Mouse (Mus musculus) stomach, embryonic 16.5 days (tissue): ENCODE results near the gene Cyp1a2. TPM values are rescaled to one million over a fixed set of nuclear protein-coding genes. Genes with fewer than 3 reads are reported as not detected.
"Not testable (repeated sequence)": the region's sequence is repeated elsewhere in the genome, so short reads cannot be mapped to it uniquely, and the experiment has no call there.

Experiments used
- ATAC-seq: fragments of 200-750 bp; cut with Nextera tagmentation; 2 replicates; pipeline ENCODE4 v1.8.0; 2017; ENCODE audit warnings: moderate number of reproducible peaks, moderate TSS enrichment; ENCODE audit not compliant: insufficient read depth, low FRiP score
- H3K27ac ChIP-seq: fragments of 300-500 bp; sonication (generic); 2 replicates; pipeline ENCODE4 v1.5.1; 2014; ENCODE audit warnings: low read length
- H3K27me3 ChIP-seq: fragments of 300-500 bp; sonication (generic); 2 replicates; pipeline ENCODE4 v1.6.1; 2014; ENCODE audit warnings: low read length, control low read depth, mixed read lengths; ENCODE audit not compliant: control insufficient read depth, insufficient read depth
- H3K36me3 ChIP-seq: fragments of 300-500 bp; sonication (generic); 2 replicates; pipeline ENCODE4 v1.6.1; 2014; ENCODE audit warnings: low read length; ENCODE audit not compliant: control insufficient read depth, insufficient read depth
- H3K4me1 ChIP-seq: fragments of 300-500 bp; sonication (generic); 2 replicates; pipeline ENCODE4 v1.6.1; 2014; ENCODE audit warnings: low read length, control low read depth, mixed read lengths; ENCODE audit not compliant: control insufficient read depth, insufficient read depth
- H3K4me2 ChIP-seq: fragments of 300-500 bp; sonication (generic); 2 replicates; pipeline ENCODE4 v1.6.1; 2014; ENCODE audit warnings: low read depth, low read length, mixed read lengths
- H3K4me3 ChIP-seq: fragments of 300-500 bp; sonication (generic); replicated peaks from 2 replicates; pipeline ENCODE4 v1.5.1; 2014; ENCODE audit warnings: mild to moderate bottlenecking, low read length
- H3K9ac ChIP-seq: fragments of 300-500 bp; sonication (generic); 2 replicates; pipeline ENCODE4 v1.6.1; 2014; ENCODE audit warnings: low read length
- H3K9me3 ChIP-seq: fragments of 300-500 bp; sonication (generic); replicated peaks from 2 replicates; pipeline ENCODE4 v1.6.1; 2016; ENCODE audit warnings: low read length, control low read depth; ENCODE audit not compliant: control insufficient read depth
- WGBS: fragments of 180-500 bp; shearing (Covaris S2); extraction: QIAGEN DNeasy Blood & Tissue Kit; methylation state at CpG from one replicate; pipeline ENCODE4 v1.1.7; 2014; 5-methylcytosine and 5-hydroxymethylcytosine counted together
- polyA plus RNA-seq: library from polyadenylated mRNA; unstranded; fragments of >200 nt; fragmentation: Nextera tagmentation; extraction: Ambion mirVana; gene quantifications from 2 replicates; pipeline ENCODE4 v1.2.1, GENCODE M21; 2015

The Cyp1a2 gene
- not detected in 2 replicates for polyA plus RNA-seq

DNA sequence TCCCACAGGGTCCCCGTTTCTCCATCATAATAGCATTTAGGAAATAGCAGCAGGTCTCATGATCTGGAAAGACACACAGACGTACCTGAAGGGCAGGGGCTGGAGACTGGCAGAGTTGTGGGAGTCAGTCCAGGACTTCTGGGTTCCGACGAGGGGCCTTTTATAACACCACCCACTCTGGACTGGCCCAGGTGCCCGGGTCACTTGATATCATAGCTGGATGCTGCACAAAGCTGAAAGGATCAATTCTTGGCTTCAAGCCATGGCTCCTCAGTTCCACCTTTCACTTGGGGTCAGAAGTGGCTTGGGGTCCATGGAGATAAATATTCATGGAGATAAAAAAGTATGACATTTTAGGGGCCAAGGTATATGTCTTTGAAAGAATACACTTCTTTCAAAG is at the start of gene Cyp1a2:
Cyp1a2 (minus strand) TSS at position 184 of the 400 bp plus-strand sequence.
- 72% methylated on average over 5 of the region's 5 CpGs for WGBS
- Histone ChIP-seq H3K4me2 (no peak within 1 kb of the TSS), H3K27ac (no peak within 1 kb of the TSS), H3K36me3 (no peaks in the 10 kb centered on the region), H3K4me1 (no peaks in the 10 kb centered on the region), H3K27me3 (no peaks in the 10 kb centered on the region), H3K9ac (no peak within 1 kb of the TSS), H3K9me3 (no peaks in the 10 kb centered on the region), H3K4me3 (no peak within 1 kb of the TSS)
- ATAC-seq = no peak

DNA sequence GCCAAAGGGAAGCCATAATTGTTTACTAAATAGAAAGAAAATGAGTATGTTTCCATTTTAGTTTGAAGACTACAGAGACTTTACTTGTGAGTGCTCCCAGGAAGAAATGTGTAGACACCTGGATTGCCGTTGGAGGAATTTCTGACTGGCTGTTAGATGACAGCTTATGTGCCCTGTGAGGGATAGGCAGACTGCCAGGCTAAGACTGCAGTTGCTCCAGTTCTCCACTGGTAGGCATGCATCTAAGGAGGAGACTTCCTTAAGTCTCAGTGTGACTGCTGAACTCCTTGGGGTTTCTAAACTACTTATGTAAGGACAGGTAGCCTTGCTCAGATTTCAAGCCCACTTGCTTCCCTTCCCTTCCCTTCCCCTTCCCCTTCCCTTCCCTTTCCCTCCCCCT is 44.8 kb upstream of the Cyp1a2 start:
- H3K36me3 ChIP-seq = peaks cover 15% of the 10 kb centered on the region
- no peak overlapping the region for H3K4me3 ChIP-seq
- no peaks in the 10 kb centered on the region for H3K27me3 ChIP-seq
- H3K27ac ChIP-seq = no peak overlapping the region
- H3K9ac ChIP-seq = no peak overlapping the region
- ATAC-seq = no peak
- no peaks in the 10 kb centered on the region for H3K9me3 ChIP-seq
- H3K4me2 ChIP-seq = no peak overlapping the region
- peaks cover 5% of the 10 kb centered on the region for H3K4me1 ChIP-seq
- WGBS = 74% methylated on average over 1 of the region's 1 CpGs

DNA sequence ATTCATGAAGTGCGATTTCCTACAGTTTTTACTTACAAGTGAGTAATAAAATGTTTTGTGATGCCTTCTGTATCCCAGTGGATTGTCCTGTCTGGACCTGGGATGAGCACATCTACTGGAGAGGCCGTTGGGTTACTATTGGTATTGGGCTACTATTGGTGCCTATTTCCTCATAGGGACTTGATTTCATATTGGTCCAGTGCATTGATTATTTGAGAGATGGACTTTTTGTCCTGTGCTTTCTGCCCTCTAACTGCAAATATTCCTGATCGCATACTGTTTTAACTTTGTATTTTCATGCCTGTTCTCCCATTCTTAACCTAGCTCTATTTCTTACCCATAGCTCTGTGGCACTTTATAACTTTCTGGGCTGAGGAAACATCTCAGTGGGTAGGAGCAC is 41.2 kb upstream of the Cyp1a2 start:
- no peaks in the 10 kb centered on the region for H3K9me3 ChIP-seq
- peaks cover 19% of the 10 kb centered on the region for H3K36me3 ChIP-seq
- H3K4me3 ChIP-seq = no peak overlapping the region
- H3K27me3 ChIP-seq = no peaks in the 10 kb centered on the region
- no peak overlapping the region for H3K4me2 ChIP-seq
- no peak overlapping the region for H3K27ac ChIP-seq
- WGBS = 92% methylated on average over 3 of the region's 3 CpGs
- ATAC-seq = no peak
- no peak overlapping the region for H3K9ac ChIP-seq
- H3K4me1 ChIP-seq = peaks cover 10% of the 10 kb centered on the region

DNA sequence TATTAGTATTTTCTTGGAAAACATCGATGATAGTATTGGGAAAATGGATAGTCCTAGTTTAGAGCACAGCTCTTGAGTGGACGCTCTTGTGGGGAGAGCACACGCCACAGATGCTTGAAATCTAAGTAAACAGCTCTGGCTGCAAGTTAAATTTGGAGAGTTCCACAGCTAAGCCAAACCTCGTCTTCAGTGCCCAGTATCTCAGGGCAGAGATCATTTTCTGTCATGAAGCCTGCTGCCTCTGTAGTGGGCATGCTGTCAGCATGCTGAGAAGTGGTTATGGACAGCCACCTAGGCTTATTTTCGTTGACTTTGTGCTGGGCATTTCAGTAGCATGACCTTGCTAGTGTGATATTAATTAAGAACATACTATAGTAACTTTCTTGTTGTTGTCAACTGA is 40.3 kb upstream of the Cyp1a2 start:
- no peak overlapping the region for H3K4me2 ChIP-seq
- peaks cover 10% of the 10 kb centered on the region for H3K4me1 ChIP-seq
- no peaks in the 10 kb centered on the region for H3K27me3 ChIP-seq
- no peak overlapping the region for H3K4me3 ChIP-seq
- H3K27ac ChIP-seq = no peak overlapping the region
- 76% methylated on average over 5 of the region's 5 CpGs for WGBS
- ATAC-seq = no peak
- peaks cover 19% of the 10 kb centered on the region for H3K36me3 ChIP-seq
- no peak overlapping the region for H3K9ac ChIP-seq
- no peaks in the 10 kb centered on the region for H3K9me3 ChIP-seq

DNA sequence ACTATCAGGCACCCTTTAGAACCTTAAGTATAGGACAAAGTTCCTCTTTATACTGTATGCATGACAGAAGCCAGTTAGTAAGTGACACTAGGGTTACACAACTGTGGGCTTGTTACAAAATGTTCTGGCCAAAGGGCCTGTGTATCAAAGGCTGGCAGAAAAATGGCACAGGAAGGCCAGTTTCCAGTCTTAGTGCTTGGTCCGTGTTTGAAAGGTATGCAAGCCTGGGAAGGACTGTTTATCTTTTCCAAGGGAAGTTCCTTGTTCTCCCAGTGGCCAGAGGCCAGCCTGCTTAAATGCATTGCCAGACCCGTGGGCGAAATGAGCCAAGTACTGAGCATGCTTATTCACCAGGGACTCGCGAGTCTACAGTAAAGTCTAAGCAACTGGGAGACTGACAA is 39.8 kb upstream of the Cyp1a2 start:
- peaks cover 10% of the 10 kb centered on the region for H3K4me1 ChIP-seq
- 53% methylated on average over 5 of the region's 5 CpGs for whole genome bisulfite sequencing
- H3K4me3 ChIP-seq = no peak overlapping the region
- no peak for ATAC-seq
- H3K27me3 ChIP-seq = no peaks in the 10 kb centered on the region
- H3K4me2 ChIP-seq = no peak overlapping the region
- H3K9ac ChIP-seq = no peak overlapping the region
- H3K27ac ChIP-seq = peak overlapping the region; percentile 38
- H3K36me3 ChIP-seq = peaks cover 20% of the 10 kb centered on the region
- no peaks in the 10 kb centered on the region for H3K9me3 ChIP-seq

DNA sequence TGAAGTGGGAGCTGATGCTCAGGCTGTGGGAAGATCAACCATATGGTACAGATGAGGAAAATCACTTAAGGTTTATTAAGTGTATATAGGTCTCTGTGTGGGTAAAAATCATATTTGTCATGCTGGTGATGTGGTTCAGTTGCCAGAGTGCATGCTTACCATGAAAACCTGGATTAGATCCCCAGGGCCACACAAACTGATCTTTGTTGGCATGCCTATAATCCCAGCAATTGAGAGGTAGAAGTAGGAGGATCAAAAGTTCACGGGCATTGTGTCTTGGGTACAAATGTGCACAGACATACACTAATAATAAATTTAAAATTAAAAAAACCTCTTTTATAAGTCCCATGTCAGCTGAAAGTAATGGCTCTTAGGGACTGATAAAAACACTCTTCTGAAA is 38.9 kb upstream of the Cyp1a2 start:
- H3K4me3 ChIP-seq = no peak overlapping the region
- WGBS = 84% methylated on average over 1 of the region's 1 CpGs
- no peak for ATAC-seq
- no peaks in the 10 kb centered on the region for H3K27me3 ChIP-seq
- no peaks in the 10 kb centered on the region for H3K9me3 ChIP-seq
- H3K4me1 ChIP-seq = peaks cover 10% of the 10 kb centered on the region
- peaks cover 18% of the 10 kb centered on the region for H3K36me3 ChIP-seq
- H3K9ac ChIP-seq = no peak overlapping the region
- H3K4me2 ChIP-seq = no peak overlapping the region
- H3K27ac ChIP-seq = no peak overlapping the region

DNA sequence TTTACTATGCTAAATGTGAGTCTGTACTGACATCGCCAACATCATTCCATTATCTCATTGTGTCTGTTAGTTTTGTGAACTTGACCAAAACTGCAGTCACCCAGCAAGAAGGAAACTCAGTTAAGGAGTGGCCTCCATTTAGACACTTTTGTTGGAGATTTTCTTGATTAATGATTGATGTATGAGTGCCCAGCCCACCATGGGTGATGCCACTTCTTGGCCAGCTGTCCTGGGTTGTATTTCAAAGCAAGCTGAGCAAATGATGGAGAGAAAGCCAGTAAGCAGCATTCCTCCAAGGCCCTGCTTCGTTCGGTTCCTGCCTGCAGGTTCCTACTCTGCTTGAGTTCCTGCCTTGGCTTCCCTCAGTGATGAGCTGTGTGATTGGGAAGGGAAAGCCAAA is 37.2 kb upstream of the Cyp1a2 start:
- ATAC-seq = no peak
- no peaks in the 10 kb centered on the region for H3K9me3 ChIP-seq
- H3K4me2 ChIP-seq = no peak overlapping the region
- H3K4me3 ChIP-seq = no peak overlapping the region
- H3K27ac ChIP-seq = no peak overlapping the region
- peaks cover 10% of the 10 kb centered on the region for H3K4me1 ChIP-seq
- 89% methylated on average over 3 of the region's 3 CpGs for WGBS
- H3K36me3 ChIP-seq = peaks cover 16% of the 10 kb centered on the region; the same call in 1 of the 2 replicates
- no peaks in the 10 kb centered on the region for H3K27me3 ChIP-seq
- H3K9ac ChIP-seq = no peak overlapping the region

DNA sequence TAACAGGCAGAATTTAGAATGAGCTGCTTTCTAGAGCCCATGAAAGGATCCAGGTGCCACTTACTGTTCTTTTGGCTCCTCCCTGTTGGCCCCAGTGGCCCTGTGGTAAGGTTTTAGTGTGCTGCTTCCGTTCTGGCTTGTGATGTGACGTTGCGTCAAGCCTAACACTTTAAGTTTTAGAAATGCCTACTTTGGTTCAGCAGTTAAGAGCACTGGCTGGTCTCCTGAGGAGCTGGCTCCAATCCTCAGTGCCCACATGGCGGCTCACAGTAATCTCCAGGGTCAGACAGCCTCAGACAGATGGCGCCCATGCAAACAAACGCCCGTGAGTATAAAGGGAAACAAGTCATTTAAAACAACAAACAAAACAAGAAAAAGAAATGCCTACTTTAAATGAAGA is 34.9 kb upstream of the Cyp1a2 start:
- H3K36me3 ChIP-seq = peaks cover 29% of the 10 kb centered on the region

DNA sequence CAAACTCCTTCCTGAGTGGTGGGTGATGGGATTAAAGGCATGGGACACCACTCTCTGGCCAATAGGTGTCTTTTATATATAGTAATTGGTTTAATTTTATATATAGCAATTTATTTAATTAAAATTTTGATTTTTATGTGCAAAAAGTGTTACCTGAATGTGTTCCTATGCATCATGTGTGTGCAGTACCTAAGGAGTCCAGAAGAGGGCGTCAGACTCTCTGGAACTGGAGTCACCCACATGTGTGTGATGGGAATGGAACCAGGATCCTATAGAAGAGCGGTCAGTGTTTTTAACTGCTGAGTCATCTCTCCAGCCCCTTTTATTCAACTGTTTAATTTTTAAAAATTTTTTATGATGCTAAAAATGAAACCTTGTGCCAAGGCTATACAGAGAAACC is 28.7 kb upstream of the Cyp1a2 start:
- peaks cover 8% of the 10 kb centered on the region for H3K4me1 ChIP-seq
- no peak overlapping the region for H3K27ac ChIP-seq
- H3K4me2 ChIP-seq = no peak overlapping the region
- ATAC-seq = no peak
- WGBS = 71% methylated on average over 2 of the region's 2 CpGs
- H3K9me3 ChIP-seq = peaks cover 7% of the 10 kb centered on the region; the same call in 1 of the 2 replicates
- H3K36me3 ChIP-seq = peaks cover 21% of the 10 kb centered on the region
- H3K9ac ChIP-seq = no peak overlapping the region
- H3K27me3 ChIP-seq = no peaks in the 10 kb centered on the region
- no peak overlapping the region for H3K4me3 ChIP-seq

More for the DNA sequence above, 34.9 kb upstream of the Cyp1a2 start:
- ATAC-seq = no peak
- no peaks in the 10 kb centered on the region for H3K27me3 ChIP-seq
- no peak overlapping the region for H3K4me2 ChIP-seq
- H3K9me3 ChIP-seq = no peaks in the 10 kb centered on the region
- peaks cover 5% of the 10 kb centered on the region for H3K4me1 ChIP-seq
- 90% methylated on average over 7 of the region's 7 CpGs for WGBS
- no peak overlapping the region for H3K9ac ChIP-seq
- no peak overlapping the region for H3K4me3 ChIP-seq
- no peak overlapping the region for H3K27ac ChIP-seq

DNA sequence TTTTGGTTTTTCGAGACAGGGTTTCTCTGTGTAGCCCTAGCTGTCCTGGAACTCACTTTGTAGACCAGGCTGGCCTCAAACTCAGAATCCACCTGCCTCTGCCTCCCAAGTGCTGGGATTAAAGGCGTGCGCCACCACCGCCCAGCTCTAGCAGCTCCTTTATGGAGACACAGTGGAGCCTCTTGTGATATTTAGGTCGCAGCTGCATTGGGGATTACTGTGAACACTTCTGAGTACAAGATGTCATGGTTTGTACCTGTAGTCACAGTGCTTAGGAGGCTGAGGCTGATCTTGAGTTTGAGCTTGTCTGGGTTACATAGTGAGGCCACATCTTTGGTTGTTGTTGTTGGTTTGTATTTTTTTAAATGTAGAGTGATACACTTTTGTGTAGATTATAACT is 26.7 kb upstream of the Cyp1a2 start:
- ATAC-seq, H3K9me3 ChIP-seq, H3K4me1 ChIP-seq, H3K27ac ChIP-seq, H3K27me3 ChIP-seq, H3K4me3 ChIP-seq, H3K4me2 ChIP-seq, H3K9ac ChIP-seq: not testable (repeated sequence)
- H3K36me3 ChIP-seq = peaks cover 15% of the 10 kb centered on the region; the same call in 1 of the 2 replicates
- 81% methylated on average over 5 of the region's 5 CpGs for WGBS
